Mouse (Mus musculus): ENCODE measurements around the gene Ifitm2.

DNA sequence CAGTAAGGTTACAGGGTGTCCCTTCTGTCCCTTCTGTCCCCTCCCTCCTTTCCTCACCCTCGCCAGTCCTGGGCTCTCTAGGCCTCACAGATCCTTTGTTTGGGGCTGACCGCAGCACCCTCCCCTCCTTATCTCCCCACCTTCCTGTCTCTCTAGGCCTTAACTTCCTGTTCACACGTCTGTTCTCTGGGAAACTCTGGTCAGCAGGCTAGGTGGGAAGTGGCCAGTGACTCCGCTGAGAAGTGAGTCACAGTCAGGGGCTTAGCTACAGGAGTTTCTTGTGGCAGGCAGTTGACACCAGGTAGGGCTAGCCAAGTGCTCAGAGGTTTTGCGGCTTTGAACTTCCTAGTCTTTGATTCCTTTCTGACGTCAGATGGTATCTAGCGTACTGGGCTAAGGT lies 8.8 kb downstream of the Ifitm2 start:
- no peak for TF ChIP-seq CTCF (IDR thresholded peaks at IDR 0.05; ENCODE audit: low read depth)
- no peak for TF ChIP-seq EP300 (optimal IDR thresholded peaks at IDR 0.05)
